Mouse (Mus musculus): ENCODE measurements around the gene E330009J07Rik.

DNA sequence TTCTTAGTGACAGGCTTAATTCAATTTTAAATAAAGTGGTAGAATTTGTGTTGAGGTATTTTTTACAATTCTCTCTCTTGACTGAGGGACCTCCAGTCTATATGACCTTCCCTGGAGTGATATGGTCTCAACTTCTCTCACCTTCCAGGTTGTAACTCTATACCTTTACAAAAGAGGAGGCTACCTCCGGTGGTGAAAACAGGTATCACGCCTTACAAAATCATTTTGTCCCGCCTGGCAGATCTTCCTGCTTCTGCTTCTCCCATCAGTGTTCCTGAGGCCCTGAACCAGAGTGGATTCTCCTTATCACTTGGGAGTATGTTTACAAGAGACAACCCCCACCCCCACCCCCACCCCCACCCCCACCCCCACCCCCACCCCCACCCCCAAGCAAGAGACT, 5.8 kb upstream of the E330009J07Rik start:
- TF ChIP-seq CTCF (IDR thresholded peaks at IDR 0.05; ENCODE audit: extremely low read depth, insufficient read depth, low read length): no peak
- no peak for TF ChIP-seq POLR2A (IDR thresholded peaks at IDR 0.05; ENCODE audit: extremely low read depth, insufficient read depth, low read length)

Data from cortical plate, adult 2 months (tissue).